ENCODE assay signal across 16 mouse cellular contexts in the genomic region with DNA sequence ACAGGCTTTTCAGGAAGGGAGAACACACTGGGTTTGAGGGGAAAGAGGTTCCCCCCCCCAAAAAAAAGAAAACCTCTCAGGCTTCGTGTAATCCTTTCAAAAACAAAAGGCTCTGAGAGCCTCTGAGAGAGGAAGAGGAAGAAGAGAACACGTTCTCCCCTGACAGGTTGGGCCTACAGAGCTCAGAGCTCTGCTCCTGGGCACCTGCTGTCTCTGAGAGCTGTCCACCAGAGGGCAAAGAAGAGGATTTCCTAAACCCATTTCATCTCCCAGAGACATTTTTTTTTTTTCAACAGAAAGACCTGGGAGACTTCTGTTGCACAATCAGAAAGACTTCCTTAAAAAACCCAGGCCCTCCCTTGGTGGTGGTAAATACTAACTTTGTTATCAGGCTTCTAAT.
DNase-seq lines count a peak whose midpoint lies in the region; ATAC-seq and TF ChIP-seq lines count a peak whose summit lies in the region.
"Had no signal": no experiment of that assay in that cellular context is flagged by ENCODE, and none has a peak within 500 bp of the region (broad histone marks: within the 10 kb centered on the region; RNA-seq: fewer than 3 reads in every experiment).

No protein-coding gene starts in this region.

- no peaks in the 10 kb centered on the region for H3K36me3 ChIP-seq in forebrain, embryonic 13.5 days (ENCODE audit: poor library complexity, severe bottlenecking)
- H3K36me3 ChIP-seq in hindbrain, postnatal 0 days (ENCODE audit: insufficient read depth, low read length), result no peaks in the 10 kb centered on the region
- no peaks in the 10 kb centered on the region for H3K36me3 ChIP-seq in neural tube, embryonic 13.5 days
- H3K36me3 ChIP-seq: heart, embryonic 12.5 days; intestine, embryonic 15.5 days had no signal

- no peak overlapping the region for H3K4me2 ChIP-seq in forebrain, embryonic 13.5 days
- H3K4me2 ChIP-seq in hindbrain, postnatal 0 days (ENCODE audit: low read depth, low read length), result no peak overlapping the region
- H3K4me2 ChIP-seq in neural tube, embryonic 13.5 days, result no peak overlapping the region
- H3K4me2 ChIP-seq: heart, embryonic 12.5 days; intestine, embryonic 15.5 days; liver, embryonic 11.5 days had no signal

- ATAC-seq in forebrain, embryonic 13.5 days, result no peak
- ATAC-seq in hindbrain, postnatal 0 days, result no peak
- ATAC-seq in neural tube, embryonic 13.5 days (ENCODE audit: low read depth), result no peak
- ATAC-seq in frontal cortex, adult (ENCODE audit: low TSS enrichment), result no peak
- ATAC-seq: intestine, embryonic 15.5 days had no signal

- no peak overlapping the region; the same call in 1 of the 2 replicates for H3K27ac ChIP-seq in layer of hippocampus, adult 2 months
- H3K27ac ChIP-seq in forebrain, embryonic 13.5 days, result peak overlapping the region; percentile 87
- H3K27ac ChIP-seq in hindbrain, postnatal 0 days, result peak overlapping the region; percentile 74
- peak overlapping the region; percentile 87 for H3K27ac ChIP-seq in neural tube, embryonic 13.5 days (replicated peaks)
- H3K27ac ChIP-seq: intestine, embryonic 15.5 days had no signal

- H3K4me3 ChIP-seq in layer of hippocampus, adult 2 months, result no peak overlapping the region
- no peak overlapping the region for H3K4me3 ChIP-seq in forebrain, embryonic 13.5 days
- H3K4me3 ChIP-seq in hindbrain, postnatal 0 days (ENCODE audit: low read length), result no peak overlapping the region
- no peak overlapping the region for H3K4me3 ChIP-seq in neural tube, embryonic 13.5 days
- H3K4me3 ChIP-seq: heart, embryonic 12.5 days; intestine, embryonic 15.5 days had no signal

- peaks cover 59% of the 10 kb centered on the region for H3K4me1 ChIP-seq in forebrain, embryonic 13.5 days
- peaks cover 11% of the 10 kb centered on the region for H3K4me1 ChIP-seq in hindbrain, postnatal 0 days (ENCODE audit: insufficient read depth, low read length)
- peaks cover 64% of the 10 kb centered on the region for H3K4me1 ChIP-seq in neural tube, embryonic 13.5 days (replicated peaks)

- no peaks in the 10 kb centered on the region for H3K27me3 ChIP-seq in forebrain, embryonic 13.5 days
- no peaks in the 10 kb centered on the region for H3K27me3 ChIP-seq in hindbrain, postnatal 0 days (ENCODE audit: insufficient read depth, low read length)
- H3K27me3 ChIP-seq in neural tube, embryonic 13.5 days, result no peaks in the 10 kb centered on the region
- H3K27me3 ChIP-seq: intestine, embryonic 15.5 days had no signal

- WGBS in forebrain, embryonic 13.5 days, result 7% methylated on average over 2 of the region's 2 CpGs
- 19% methylated on average over 2 of the region's 2 CpGs for WGBS in hindbrain, postnatal 0 days
- 34% methylated on average over 2 of the region's 2 CpGs for WGBS in neural tube, embryonic 13.5 days

- DNase-seq in layer of hippocampus, adult 2 months (ENCODE audit: low spot score in 2 of 2), result no peak
- no peak for DNase-seq in layer of hippocampus, adult 9-11 months
- no peak for DNase-seq in hindbrain, postnatal 0 days (ENCODE audit: low spot score)
- DNase-seq in left cerebral cortex, adult 8-10 months (ENCODE audit: low spot score in 2 of 2), result no peak
- no peak for DNase-seq in c-Kit-positive CD71-positive TER-119-positive erythroid progenitor cells, embryonic 14.5 days (ENCODE audit: low spot score)
- DNase-seq: adrenal gland, postnatal 10 days; kidney, postnatal 36 days; lung, postnatal 10 days; right cerebral cortex, adult 18-20 months; thymus, postnatal 14 days had no signal

- no peaks in the 10 kb centered on the region for H3K9me3 ChIP-seq in forebrain, embryonic 13.5 days (replicated peaks)
- H3K9me3 ChIP-seq in hindbrain, postnatal 0 days (ENCODE audit: low read length), result no peaks in the 10 kb centered on the region
- no peaks in the 10 kb centered on the region for H3K9me3 ChIP-seq in neural tube, embryonic 13.5 days
- H3K9me3 ChIP-seq: heart, embryonic 12.5 days; intestine, embryonic 15.5 days had no signal

- peak; percentile 33; the same call in 1 of the 2 replicates for TF ChIP-seq CTCF in layer of hippocampus, adult 2 months (conservative IDR thresholded peaks at IDR 0.05)
- no peak; the same call in 1 of the 2 replicates for TF ChIP-seq CTCF in hindbrain, postnatal 0 days (IDR thresholded peaks at IDR 0.05; ENCODE audit: low read depth)

- H3K9ac ChIP-seq in forebrain, embryonic 13.5 days, result peak overlapping the region; percentile 48
- no peak overlapping the region for H3K9ac ChIP-seq in hindbrain, postnatal 0 days (replicated peaks; ENCODE audit: low read length)
- H3K9ac ChIP-seq in neural tube, embryonic 13.5 days, result no peak overlapping the region
- H3K9ac ChIP-seq: heart, embryonic 12.5 days; intestine, embryonic 15.5 days had no signal
